Mouse (Mus musculus): ENCODE measurements at regions not wholly inside any gene's neighbourhood (a gene's known extent, or its start where the extent isn't known, plus 50 kb on each side); places are given as distances from the start of the nearest gene placed in this dataset.

GRCm38 (mm10) chr2:72735035-72735434 lies 245.2 kb downstream of the Sp3 start:
- TF ChIP-seq CTCF (IDR thresholded peaks at IDR 0.05) (no peak), EP300 (IDR thresholded peaks at IDR 0.05) (no peak)
